Mouse (Mus musculus): ENCODE data around the gene Ifitm6. TPM values are rescaled to one million over a fixed set of nuclear protein-coding genes. Genes with fewer than 3 reads are reported as not detected.

The Ifitm6 gene
- total and polyA plus RNA-seq, 3 experiments: 0.36 to 5.1 (median 1.0) TPM

DNA sequence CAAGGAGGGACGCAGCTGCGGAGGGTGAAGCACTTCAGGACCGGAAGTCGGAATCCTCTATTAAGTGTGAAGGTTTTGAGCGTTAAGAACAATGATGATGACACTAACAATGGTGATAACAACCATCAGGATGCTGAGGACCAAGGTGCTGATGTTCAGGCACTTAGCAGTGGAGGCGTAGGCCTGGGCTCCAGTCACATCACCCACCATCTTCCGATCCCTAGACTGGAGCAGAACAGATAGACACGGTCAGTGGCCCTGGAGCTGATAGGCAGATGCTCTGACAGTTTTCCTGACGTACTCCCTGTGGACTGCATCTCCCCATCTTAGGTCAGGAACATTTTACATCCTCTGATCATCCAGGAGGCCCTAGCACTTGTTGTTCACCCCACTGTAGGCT, 8.1 kb downstream of the Ifitm6 start:
- H3K27ac ChIP-seq: peak overlapping the region; percentile 96
- no peaks in the 10 kb centered on the region for H3K27me3 ChIP-seq (ENCODE audit: control insufficient read depth, insufficient read depth, low read length)
- intact Hi-C loops (cut with DNase I): loop anchor here (1.0 to 5.0 kb wide), 8 partner anchors 15 to 163 kb away; partner anchors contain the start of genes Pgghg and Rnh1
- TF ChIP-seq POLR2A (IDR thresholded peaks at IDR 0.05; ENCODE audit: insufficient read depth, low read depth, low read length): no peak
- no peak for TF ChIP-seq CTCF (IDR thresholded peaks at IDR 0.05)
- TF ChIP-seq EP300 (IDR thresholded peaks at IDR 0.05; ENCODE audit: insufficient read depth, low read depth, low read length): no peak
- H3K4me3 ChIP-seq: peak overlapping the region; percentile 72
- no peaks in the 10 kb centered on the region for H3K79me2 ChIP-seq (replicated peaks; ENCODE audit: control insufficient read depth, insufficient read depth, low read length)
- peak overlapping the region; percentile 89 for H3K9ac ChIP-seq (ENCODE audit: low read depth, low read length)
- 34% methylated on average over 9 of the region's 9 CpGs for WGBS
- no peaks in the 10 kb centered on the region for H3K36me3 ChIP-seq (ENCODE audit: control insufficient read depth, insufficient read depth, low read length)
- DNase-seq: peak; percentile 14 to 44
- peaks cover 10% of the 10 kb centered on the region for H3K4me1 ChIP-seq (ENCODE audit: control insufficient read depth, insufficient read depth, low read length)

DNA sequence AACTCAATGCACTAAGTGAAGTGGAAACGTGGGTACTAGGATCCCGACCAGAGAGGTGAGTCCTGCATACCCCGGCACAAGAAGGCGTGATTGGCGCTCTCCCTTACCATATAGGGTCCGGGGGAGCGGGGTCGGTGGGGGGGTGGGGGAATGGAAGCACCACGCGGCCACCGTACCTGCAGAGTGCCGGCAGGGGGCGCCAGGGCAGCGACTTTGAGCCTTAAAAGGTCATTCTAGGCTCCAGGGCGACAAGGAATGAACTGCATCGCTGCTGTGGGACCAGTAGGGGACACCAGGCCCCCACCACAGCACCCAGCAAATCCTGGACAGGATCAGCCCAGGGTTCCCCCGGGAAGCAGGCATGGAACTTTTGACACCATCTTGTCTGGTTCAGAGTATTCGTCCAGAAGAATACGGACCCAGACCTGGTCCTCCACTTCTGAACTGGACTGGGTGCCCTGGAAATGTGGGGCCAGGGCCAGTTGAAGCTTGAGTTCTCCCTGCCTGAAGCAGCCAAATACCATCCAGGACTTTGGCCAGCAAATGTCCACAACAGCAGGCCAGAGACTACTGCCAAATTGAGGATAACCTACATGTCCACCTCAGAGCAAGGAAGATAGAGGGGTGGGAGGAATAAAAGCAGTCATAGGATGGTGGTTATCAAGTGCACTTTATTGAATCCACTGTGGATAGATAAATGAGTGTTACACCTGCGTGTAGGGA, 8.6 kb downstream of the Ifitm6 start:
- Histone ChIP-seq H3K9ac (ENCODE audit: low read depth, low read length) (peak overlapping the region; percentile 89), H3K36me3 (ENCODE audit: control insufficient read depth, insufficient read depth, low read length) (no peaks in the 10 kb centered on the region), H3K79me2 (replicated peaks; ENCODE audit: control insufficient read depth, insufficient read depth, low read length) (no peaks in the 10 kb centered on the region), H3K27ac (peak overlapping the region; percentile 96), H3K27me3 (ENCODE audit: control insufficient read depth, insufficient read depth, low read length) (no peaks in the 10 kb centered on the region), H3K4me1 (ENCODE audit: control insufficient read depth, insufficient read depth, low read length) (peaks cover 10% of the 10 kb centered on the region), H3K4me3 (peak overlapping the region; percentile 72)
- 3% methylated on average over 20 of the region's 20 CpGs for WGBS
- TF ChIP-seq POLR2A (IDR thresholded peaks at IDR 0.05; ENCODE audit: insufficient read depth, low read depth, low read length) (peak; percentile 59), EP300 (IDR thresholded peaks at IDR 0.05; ENCODE audit: insufficient read depth, low read depth, low read length) (peak; percentile 97), CTCF (IDR thresholded peaks at IDR 0.05) (no peak; the same call in 1 of the 2 replicates)
- intact Hi-C loops (cut with DNase I): loop anchor here (1.0 to 5.0 kb wide), 6 partner anchors 37 to 163 kb away; partner anchors contain the start of genes Pgghg and Rnh1
- DNase-seq: peak; percentile 88

- Histone ChIP-seq H3K4me1 (ENCODE audit: control insufficient read depth, insufficient read depth, low read length) (peaks cover 10% of the 10 kb centered on the region), H3K36me3 (ENCODE audit: control insufficient read depth, insufficient read depth, low read length) (no peaks in the 10 kb centered on the region), H3K79me2 (replicated peaks; ENCODE audit: control insufficient read depth, insufficient read depth, low read length) (no peaks in the 10 kb centered on the region), H3K27ac (peak overlapping the region; percentile 96), H3K27me3 (ENCODE audit: control insufficient read depth, insufficient read depth, low read length) (no peaks in the 10 kb centered on the region), H3K4me3 (no peak overlapping the region; the same call in 1 of the 2 replicates), H3K9ac (ENCODE audit: low read depth, low read length) (no peak overlapping the region)
- peak; percentile 39 for TF ChIP-seq CTCF (IDR thresholded peaks at IDR 0.05)
- no peak for TF ChIP-seq POLR2A (IDR thresholded peaks at IDR 0.05; ENCODE audit: insufficient read depth, low read depth, low read length)
- 10% methylated on average over 7 of the region's 7 CpGs for WGBS
- DNase-seq: peak; percentile 61 to 64
- intact Hi-C loops (cut with DNase I): loop anchor here (2.0 to 5.0 kb wide), 3 partner anchors 36 to 164 kb away; partner anchors contain the start of gene Rnh1
Observed at GRCm38 (mm10) chr7:141008312-141008761, 9.4 kb downstream of the Ifitm6 start.

GRCm38 (mm10) chr7:141006914-141007313, 10.8 kb downstream of the Ifitm6 start:
- no peak overlapping the region for H3K4me3 ChIP-seq
- H3K79me2 ChIP-seq (replicated peaks; ENCODE audit: control insufficient read depth, insufficient read depth, low read length): no peaks in the 10 kb centered on the region
- intact Hi-C loops (cut with DNase I): loop anchor here (5.0 kb wide), 2 partner anchors 35 to 165 kb away; partner anchors contain the start of gene Rnh1
- no peak overlapping the region for H3K27ac ChIP-seq
- H3K36me3 ChIP-seq (ENCODE audit: control insufficient read depth, insufficient read depth, low read length): no peaks in the 10 kb centered on the region
- H3K9ac ChIP-seq (ENCODE audit: low read depth, low read length): no peak overlapping the region
- TF ChIP-seq CTCF (IDR thresholded peaks at IDR 0.05): no peak
- no peak for TF ChIP-seq POLR2A (IDR thresholded peaks at IDR 0.05; ENCODE audit: insufficient read depth, low read depth, low read length)
- no peak for TF ChIP-seq EP300 (IDR thresholded peaks at IDR 0.05; ENCODE audit: insufficient read depth, low read depth, low read length)
- peaks cover 10% of the 10 kb centered on the region for H3K4me1 ChIP-seq (ENCODE audit: control insufficient read depth, insufficient read depth, low read length)
- no peaks in the 10 kb centered on the region for H3K27me3 ChIP-seq (ENCODE audit: control insufficient read depth, insufficient read depth, low read length)
- DNase-seq: peak in 1 of 2 experiments; percentile 30
- 58% methylated on average over 5 of the region's 5 CpGs for WGBS

DNA sequence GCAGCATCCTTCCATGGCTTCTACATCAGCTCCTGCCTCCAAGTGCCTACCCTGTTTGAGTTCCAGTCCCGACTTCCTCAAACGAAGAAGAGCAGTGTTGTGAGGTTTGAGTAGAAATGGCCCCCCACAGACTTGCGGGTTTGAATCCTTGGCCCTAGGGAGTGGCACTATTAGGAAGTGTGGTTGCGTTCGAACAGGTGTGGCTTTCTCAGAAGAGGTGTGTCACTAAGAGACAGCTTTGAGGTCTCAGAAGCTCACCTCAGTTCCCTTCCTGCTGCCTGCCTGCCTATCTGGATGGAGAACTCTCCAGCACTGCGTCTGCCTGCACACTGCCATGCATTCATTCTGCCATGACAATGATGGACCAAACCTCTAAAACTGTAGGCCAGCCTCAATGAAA, 11.3 kb downstream of the Ifitm6 start:
- H3K4me3 ChIP-seq: no peak overlapping the region
- TF ChIP-seq EP300 (IDR thresholded peaks at IDR 0.05; ENCODE audit: insufficient read depth, low read depth, low read length) (no peak), CTCF (IDR thresholded peaks at IDR 0.05) (no peak), POLR2A (IDR thresholded peaks at IDR 0.05; ENCODE audit: insufficient read depth, low read depth, low read length) (no peak)
- no peak for DNase-seq
- no peaks in the 10 kb centered on the region for H3K79me2 ChIP-seq (replicated peaks; ENCODE audit: control insufficient read depth, insufficient read depth, low read length)
- intact Hi-C loops (cut with DNase I): loop anchor here (5.0 kb wide), 2 partner anchors 34 to 166 kb away; partner anchors contain the start of gene Rnh1
- WGBS: 84% methylated on average over 6 of the region's 6 CpGs
- H3K27me3 ChIP-seq (ENCODE audit: control insufficient read depth, insufficient read depth, low read length): no peaks in the 10 kb centered on the region
- H3K4me1 ChIP-seq (ENCODE audit: control insufficient read depth, insufficient read depth, low read length): peaks cover 9% of the 10 kb centered on the region
- H3K9ac ChIP-seq (ENCODE audit: low read depth, low read length): no peak overlapping the region
- no peaks in the 10 kb centered on the region for H3K36me3 ChIP-seq (ENCODE audit: control insufficient read depth, insufficient read depth, low read length)
- no peak overlapping the region for H3K27ac ChIP-seq

Measured in heart, adult 2 months (tissue).